Mouse (Mus musculus): ENCODE data around the gene Chil1. TPM values are rescaled to one million over a fixed set of nuclear protein-coding genes. Genes with fewer than 3 reads are reported as not detected.

Gene Chil1
- total RNA-seq, 1 experiment, result 0.98 TPM

DNA sequence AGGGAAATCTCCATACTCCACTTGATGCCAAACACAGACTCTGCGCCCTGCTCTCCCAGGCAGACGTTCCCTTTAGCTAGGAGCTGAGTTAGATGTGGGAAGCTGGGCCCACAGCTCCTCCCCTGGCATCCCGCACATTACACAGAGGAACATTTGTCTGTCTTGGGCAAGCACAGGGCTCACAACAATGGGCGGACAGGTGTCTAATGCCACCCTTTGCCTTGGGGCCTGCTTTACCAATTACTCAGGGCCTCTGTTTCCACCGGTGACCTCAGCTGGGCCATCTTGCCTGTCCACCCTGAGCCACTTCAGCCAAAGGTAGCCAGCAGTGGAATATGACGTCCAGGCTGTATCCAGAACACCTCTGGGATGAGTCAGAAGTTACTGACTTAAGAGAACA is 20.6 kb upstream of the Chil1 start:
- Histone ChIP-seq H3K27ac (ENCODE audit: insufficient read depth, low read depth, low read length, poor library complexity, severe bottlenecking) (no peak overlapping the region), H3K9me3 (ENCODE audit: control insufficient read depth, insufficient read depth, low read depth, low read length) (no peaks in the 10 kb centered on the region), H3K36me3 (ENCODE audit: control insufficient read depth, insufficient read depth, low read length, poor library complexity, severe bottlenecking) (no peaks in the 10 kb centered on the region), H3K9ac (ENCODE audit: insufficient read depth, low read depth, low read length, poor library complexity, severe bottlenecking) (no peak overlapping the region), H3K4me1 (ENCODE audit: control insufficient read depth in 2 of 2, insufficient read depth in 2 of 2, low read length in 2 of 2, poor library complexity in 1 of 2) (no peaks in the 10 kb centered on the region), H3K4me3 (ENCODE audit: insufficient read depth in 1 of 2, low read depth in 1 of 2, low read length in 2 of 2, poor library complexity in 1 of 2, severe bottlenecking in 1 of 2) (no peak overlapping the region)
- no peak for DNase-seq (ENCODE audit: low read depth, low spot score)
- TF ChIP-seq HCFC1 (IDR thresholded peaks at IDR 0.05; ENCODE audit: borderline replicate concordance, insufficient read depth, low read length) (no peak), ZC3H11A (IDR thresholded peaks at IDR 0.05; ENCODE audit: borderline replicate concordance, low read depth, low read length) (no peak), ZNF384 (IDR thresholded peaks at IDR 0.05; ENCODE audit: low read depth, low read length) (no peak), CHD2 (IDR thresholded peaks at IDR 0.05; ENCODE audit: low read depth, low read length) (no peak), MAFK (IDR thresholded peaks at IDR 0.05; ENCODE audit: insufficient read depth, low read depth, low read length) (no peak)
- in situ Hi-C loops (cut with MboI; ENCODE audit: low sequenced_read_pairs in 2 of 2, unreplicated experiment in 2 of 2), result no loop called here

DNA sequence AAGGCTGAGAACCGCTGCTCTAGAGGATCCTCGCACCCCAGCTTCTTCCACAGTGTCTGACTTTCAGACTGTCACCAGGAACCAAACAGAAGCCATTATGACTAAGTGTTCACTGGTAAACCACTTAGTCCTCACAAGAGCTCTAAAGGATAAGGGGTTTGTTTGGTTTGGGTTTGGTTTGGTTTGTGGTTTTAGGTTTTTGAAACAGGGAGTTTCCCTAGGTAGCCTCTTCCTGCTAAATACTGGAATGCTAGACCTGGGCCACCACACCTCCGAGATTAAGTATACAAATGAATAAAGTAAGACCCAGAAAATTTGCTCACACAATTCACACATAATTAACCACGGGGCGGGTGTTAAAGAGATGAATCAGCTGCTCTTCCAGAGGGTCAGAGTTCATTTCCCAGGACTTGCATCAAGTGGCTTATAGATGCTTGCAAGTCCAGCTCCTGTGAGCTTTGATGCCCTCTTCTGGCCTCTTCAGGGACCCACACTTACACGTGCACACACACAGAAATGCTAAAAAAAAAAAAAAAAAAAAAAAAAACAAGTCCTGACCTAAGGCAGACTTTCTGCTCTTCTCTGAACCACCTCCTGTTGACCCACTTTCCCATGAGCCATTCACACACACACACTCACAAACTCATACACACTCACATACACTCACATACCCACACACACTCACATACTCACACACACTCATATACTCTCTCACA is 19.3 kb upstream of the Chil1 start:
- H3K36me3 ChIP-seq (ENCODE audit: control insufficient read depth, insufficient read depth, low read length, poor library complexity, severe bottlenecking), result no peaks in the 10 kb centered on the region
- no peak overlapping the region for H3K9ac ChIP-seq (ENCODE audit: insufficient read depth, low read depth, low read length, poor library complexity, severe bottlenecking)
- H3K4me1 ChIP-seq (ENCODE audit: control insufficient read depth in 2 of 2, insufficient read depth in 2 of 2, low read length in 2 of 2, poor library complexity in 1 of 2), result no peaks in the 10 kb centered on the region
- H3K27ac ChIP-seq (ENCODE audit: insufficient read depth, low read depth, low read length, poor library complexity, severe bottlenecking), result no peak overlapping the region
- in situ Hi-C loops (cut with MboI; ENCODE audit: low sequenced_read_pairs in 2 of 2, unreplicated experiment in 2 of 2), result no loop called here
- TF ChIP-seq ZNF384 (IDR thresholded peaks at IDR 0.05; ENCODE audit: low read depth, low read length) (peak; percentile 90), MAFK (IDR thresholded peaks at IDR 0.05; ENCODE audit: insufficient read depth, low read depth, low read length) (no peak)
- DNase-seq (ENCODE audit: low read depth, low spot score), result no peak
- no peaks in the 10 kb centered on the region for H3K9me3 ChIP-seq (ENCODE audit: control insufficient read depth, insufficient read depth, low read depth, low read length)
- H3K4me3 ChIP-seq (ENCODE audit: insufficient read depth in 1 of 2, low read depth in 1 of 2, low read length in 2 of 2, poor library complexity in 1 of 2, severe bottlenecking in 1 of 2), result no peak overlapping the region

DNA sequence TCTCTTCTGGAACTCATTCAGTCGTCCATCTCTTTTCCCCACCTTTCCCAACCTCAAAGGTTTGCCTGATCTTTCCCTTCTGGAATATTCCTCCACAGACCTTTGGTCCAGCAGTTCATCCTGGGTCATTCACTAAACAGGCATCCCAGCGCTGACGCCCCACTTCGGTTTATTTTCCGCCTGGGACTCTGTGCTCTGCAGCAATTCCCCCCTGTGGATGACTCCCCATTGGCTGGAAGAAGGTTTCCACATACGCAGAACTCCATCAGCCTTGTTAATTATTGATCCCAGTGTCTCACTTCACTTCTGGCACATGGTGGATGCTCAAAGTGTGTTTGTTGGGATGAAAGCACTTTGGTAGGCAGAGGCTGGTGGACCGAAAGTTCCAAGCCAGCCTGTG is 18.5 kb upstream of the Chil1 start:
- Histone ChIP-seq H3K4me1 (ENCODE audit: control insufficient read depth in 2 of 2, insufficient read depth in 2 of 2, low read length in 2 of 2, poor library complexity in 1 of 2) (no peaks in the 10 kb centered on the region), H3K4me3 (ENCODE audit: insufficient read depth in 1 of 2, low read depth in 1 of 2, low read length in 2 of 2, poor library complexity in 1 of 2, severe bottlenecking in 1 of 2) (no peak overlapping the region), H3K9me3 (ENCODE audit: control insufficient read depth, insufficient read depth, low read depth, low read length) (no peaks in the 10 kb centered on the region), H3K36me3 (ENCODE audit: control insufficient read depth, insufficient read depth, low read length, poor library complexity, severe bottlenecking) (no peaks in the 10 kb centered on the region), H3K9ac (ENCODE audit: insufficient read depth, low read depth, low read length, poor library complexity, severe bottlenecking) (no peak overlapping the region), H3K27ac (ENCODE audit: insufficient read depth, low read depth, low read length, poor library complexity, severe bottlenecking) (no peak overlapping the region)
- in situ Hi-C loops (cut with MboI; ENCODE audit: low sequenced_read_pairs in 2 of 2, unreplicated experiment in 2 of 2), result no loop called here
- no peak for TF ChIP-seq HCFC1 (IDR thresholded peaks at IDR 0.05; ENCODE audit: borderline replicate concordance, insufficient read depth, low read length)
- no peak for DNase-seq (ENCODE audit: low read depth, low spot score)

DNA sequence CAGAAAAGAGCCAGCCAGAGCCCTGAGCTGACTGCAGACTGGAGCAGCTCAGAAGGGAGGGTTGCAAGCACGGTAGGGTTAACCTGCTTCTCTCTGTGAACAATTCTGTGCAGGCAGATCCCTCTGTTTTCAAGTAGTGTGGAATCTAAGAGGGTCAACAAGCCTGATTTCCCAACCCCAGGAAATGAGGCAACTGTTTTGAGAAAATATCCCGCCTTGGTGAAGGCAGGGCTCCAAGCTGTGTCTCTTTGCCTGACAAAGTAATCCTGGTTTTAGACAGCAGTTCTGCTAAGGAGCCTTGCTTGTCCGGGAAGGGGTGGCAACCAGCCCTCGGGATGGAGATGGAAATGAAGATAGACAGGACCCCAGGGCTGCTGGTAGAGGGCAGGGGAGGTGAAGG is 17.5 kb upstream of the Chil1 start:
- H3K4me3 ChIP-seq (ENCODE audit: insufficient read depth in 1 of 2, low read depth in 1 of 2, low read length in 2 of 2, poor library complexity in 1 of 2, severe bottlenecking in 1 of 2), result no peak overlapping the region
- TF ChIP-seq ZC3H11A (IDR thresholded peaks at IDR 0.05; ENCODE audit: borderline replicate concordance, low read depth, low read length) (no peak), ZNF384 (IDR thresholded peaks at IDR 0.05; ENCODE audit: low read depth, low read length) (no peak), MAFK (IDR thresholded peaks at IDR 0.05; ENCODE audit: insufficient read depth, low read depth, low read length) (no peak), CHD2 (IDR thresholded peaks at IDR 0.05; ENCODE audit: low read depth, low read length) (no peak), HCFC1 (IDR thresholded peaks at IDR 0.05; ENCODE audit: borderline replicate concordance, insufficient read depth, low read length) (no peak)
- H3K27ac ChIP-seq (ENCODE audit: insufficient read depth, low read depth, low read length, poor library complexity, severe bottlenecking), result no peak overlapping the region
- H3K4me1 ChIP-seq (ENCODE audit: control insufficient read depth in 2 of 2, insufficient read depth in 2 of 2, low read length in 2 of 2, poor library complexity in 1 of 2), result no peaks in the 10 kb centered on the region
- H3K9ac ChIP-seq (ENCODE audit: insufficient read depth, low read depth, low read length, poor library complexity, severe bottlenecking), result no peak overlapping the region
- DNase-seq (ENCODE audit: low read depth, low spot score), result no peak
- H3K9me3 ChIP-seq (ENCODE audit: control insufficient read depth, insufficient read depth, low read depth, low read length), result no peaks in the 10 kb centered on the region
- in situ Hi-C loops (cut with MboI; ENCODE audit: low sequenced_read_pairs in 2 of 2, unreplicated experiment in 2 of 2), result no loop called here
- H3K36me3 ChIP-seq (ENCODE audit: control insufficient read depth, insufficient read depth, low read length, poor library complexity, severe bottlenecking), result no peaks in the 10 kb centered on the region

DNA sequence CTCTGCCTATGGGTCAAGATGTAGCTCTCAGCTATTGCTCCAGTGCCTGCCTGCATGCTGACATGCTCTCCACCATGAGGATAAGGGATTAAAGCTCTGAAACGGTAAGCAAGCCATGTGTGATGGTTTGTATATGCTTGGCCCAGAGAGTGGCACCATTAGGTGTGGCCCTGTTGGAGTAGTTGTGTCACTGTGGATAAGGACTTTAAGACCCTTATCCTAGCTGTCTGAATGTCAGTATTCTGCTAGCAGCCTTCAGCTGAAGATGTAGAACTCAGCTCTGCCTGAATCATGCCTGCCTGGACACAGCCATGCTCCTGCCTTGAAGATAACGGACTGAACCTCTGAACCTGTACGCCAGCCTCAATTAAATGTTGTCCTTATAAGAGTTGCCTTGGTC is 15.4 kb upstream of the Chil1 start:
- Histone ChIP-seq H3K27ac (ENCODE audit: insufficient read depth, low read depth, low read length, poor library complexity, severe bottlenecking) (no peak overlapping the region), H3K36me3 (ENCODE audit: control insufficient read depth, insufficient read depth, low read length, poor library complexity, severe bottlenecking) (no peaks in the 10 kb centered on the region), H3K9me3 (ENCODE audit: control insufficient read depth, insufficient read depth, low read depth, low read length) (no peaks in the 10 kb centered on the region), H3K4me1 (ENCODE audit: control insufficient read depth in 2 of 2, insufficient read depth in 2 of 2, low read length in 2 of 2, poor library complexity in 1 of 2) (no peaks in the 10 kb centered on the region), H3K4me3 (ENCODE audit: insufficient read depth in 1 of 2, low read depth in 1 of 2, low read length in 2 of 2, poor library complexity in 1 of 2, severe bottlenecking in 1 of 2) (no peak overlapping the region), H3K9ac (ENCODE audit: insufficient read depth, low read depth, low read length, poor library complexity, severe bottlenecking) (no peak overlapping the region)
- no peak for DNase-seq (ENCODE audit: low read depth, low spot score)
- in situ Hi-C loops (cut with MboI; ENCODE audit: low sequenced_read_pairs in 2 of 2, unreplicated experiment in 2 of 2), result no loop called here
- TF ChIP-seq CHD2 (IDR thresholded peaks at IDR 0.05; ENCODE audit: low read depth, low read length), result no peak
- no peak for TF ChIP-seq HCFC1 (IDR thresholded peaks at IDR 0.05; ENCODE audit: borderline replicate concordance, insufficient read depth, low read length)
- no peak for TF ChIP-seq ZC3H11A (IDR thresholded peaks at IDR 0.05; ENCODE audit: borderline replicate concordance, low read depth, low read length)
- TF ChIP-seq MAFK (IDR thresholded peaks at IDR 0.05; ENCODE audit: insufficient read depth, low read depth, low read length), result no peak
- TF ChIP-seq ZNF384 (IDR thresholded peaks at IDR 0.05; ENCODE audit: low read depth, low read length), result no peak

Data from ES-E14 (cell line).